Mouse (Mus musculus) erythroid progenitor cell, adult 5-6 weeks (primary cell): ENCODE measurements around the gene Nav2. TPM values are rescaled to one million over a fixed set of nuclear protein-coding genes. Genes with fewer than 3 reads are reported as not detected.

Experiments
- ATAC-seq: replicated peaks from 2 replicates; pipeline ENCODE4 v1.8.0; 2016; ENCODE audit warnings: moderate number of reproducible peaks, mild to moderate bottlenecking, moderate TSS enrichment, inconsistent platforms; ENCODE audit not compliant: poor library complexity, low FRiP score, severe bottlenecking
- total RNA-seq, 2 experiments: library from RNA; stranded (forward) in 1 of 2; stranded (reverse) in 1 of 2; fragments of 150-400 nt in 1 of 2; fragments of 186-747, 209-891 nt in 1 of 2; gene quantifications; 2 replicates each; pipeline versions ENCODE4 v1.2.3 to v1.2.4; 2015 to 2017; ENCODE audit warnings: low replicate concordance in 2 of 2

The Nav2 gene
- total RNA-seq, 2 experiments from 2014 or later, result 3.1 to 29.8 TPM

- ATAC-seq, result no peak
These were observed 174.2 kb downstream of the Nav2 start for GRCm38 (mm10) chr7:49082585-49083165.

GRCm38 (mm10) chr7:49084768-49085167 is 176.3 kb downstream of the Nav2 start:
- no peak for ATAC-seq

- no peak for ATAC-seq
These were observed 177.2 kb downstream of the Nav2 start for GRCm38 (mm10) chr7:49085759-49086158.

GRCm38 (mm10) chr7:49087154-49087553 is 178.6 kb downstream of the Nav2 start:
- no peak for ATAC-seq

- ATAC-seq, result no peak
These were observed 179.8 kb downstream of the Nav2 start for GRCm38 (mm10) chr7:49088198-49088912.

GRCm38 (mm10) chr7:49091371-49091770 is 182.9 kb downstream of the Nav2 start:
- no peak for ATAC-seq

- no peak for ATAC-seq
These were observed 183.4 kb downstream of the Nav2 start for GRCm38 (mm10) chr7:49091921-49092320.

GRCm38 (mm10) chr7:49093596-49093995 is 185.1 kb downstream of the Nav2 start:
- ATAC-seq, result no peak

- ATAC-seq, result no peak
These were observed 186.0 kb downstream of the Nav2 start for GRCm38 (mm10) chr7:49094531-49094930.

GRCm38 (mm10) chr7:49101291-49101690 is 192.8 kb downstream of the Nav2 start:
- ATAC-seq, result no peak

GRCm38 (mm10) chr7:49102223-49102622 is 193.7 kb downstream of the Nav2 start:
- ATAC-seq, result no peak

GRCm38 (mm10) chr7:49104376-49104775 is 195.9 kb downstream of the Nav2 start:
- ATAC-seq, result no peak

- ATAC-seq, result no peak
These were observed 196.3 kb downstream of the Nav2 start for GRCm38 (mm10) chr7:49104793-49105192.

GRCm38 (mm10) chr7:49105501-49105900 is 197.0 kb downstream of the Nav2 start:
- no peak for ATAC-seq

- no peak for ATAC-seq
These were observed 199.6 kb downstream of the Nav2 start for GRCm38 (mm10) chr7:49108076-49108475.

GRCm38 (mm10) chr7:49119016-49119415 is 210.5 kb downstream of the Nav2 start:
- no peak for ATAC-seq

- ATAC-seq, result no peak
These were observed 211.4 kb downstream of the Nav2 start for GRCm38 (mm10) chr7:49119794-49120487.

GRCm38 (mm10) chr7:49120488-49120864 is 212.0 kb downstream of the Nav2 start:
- ATAC-seq, result no peak

- ATAC-seq, result 0 out of 2 replicates have a peak, but pooled peaks have one; percentile 51
These were observed 212.6 kb downstream of the Nav2 start for GRCm38 (mm10) chr7:49120935-49121691.

- ATAC-seq, result no peak
These were observed 214.0 kb downstream of the Nav2 start for GRCm38 (mm10) chr7:49122498-49122897.
